Mouse (Mus musculus) heart, adult 2 months (tissue): ENCODE data around the gene Endou. TPM values are rescaled to one million over a fixed set of nuclear protein-coding genes. Genes with fewer than 3 reads are reported as not detected.

Experiments used
- DNase-seq, 2 experiments: peaks; one replicate each; pipeline ENCODE4 v3.0.0; 2021
- H3K27ac ChIP-seq: fragments of 200-600 bp; 2 replicates; pipeline ENCODE4 v1.8.1; 2022
- H3K27me3 ChIP-seq: fragments of 200-500 bp; 2 replicates; pipeline ENCODE4 v1.6.1; 2012; ENCODE audit warnings: mild to moderate bottlenecking, low read length, inconsistent platforms, mixed read lengths; ENCODE audit not compliant: control insufficient read depth, insufficient read depth
- H3K36me3 ChIP-seq: fragments of 200-500 bp; 2 replicates; pipeline ENCODE4 v1.6.1; 2012; ENCODE audit warnings: low read length, inconsistent platforms; ENCODE audit not compliant: control insufficient read depth, insufficient read depth
- H3K4me1 ChIP-seq: fragments of 200-500 bp; 2 replicates; pipeline ENCODE4 v1.6.1; 2011; ENCODE audit warnings: low read length; ENCODE audit not compliant: control insufficient read depth, insufficient read depth
- H3K4me3 ChIP-seq: fragments of 200-600 bp; 2 replicates; pipeline ENCODE4 v1.8.1; 2022
- H3K79me2 ChIP-seq: fragments of 200-500 bp; replicated peaks from 2 replicates; pipeline ENCODE4 v1.6.1; 2012; ENCODE audit warnings: mild to moderate bottlenecking, inconsistent platforms, low read length, moderate library complexity, mixed read lengths; ENCODE audit not compliant: control insufficient read depth, insufficient read depth
- H3K9ac ChIP-seq: fragments of 200-500 bp; 2 replicates; pipeline ENCODE4 v1.6.1; 2012; ENCODE audit warnings: low read depth, mild to moderate bottlenecking, control low read depth, inconsistent platforms, low read length, mixed read lengths
- CTCF ChIP-seq: fragments of 200-600 bp; IDR thresholded peaks from 2 replicates; pipeline ENCODE4 v1.8.1; 2022; ENCODE audit warnings: antibody characterized with exemption, mild to moderate bottlenecking, moderate library complexity
- EP300 ChIP-seq: fragments of 200-500 bp; IDR thresholded peaks from 2 replicates; pipeline ENCODE4 v1.6.1; 2011; ENCODE audit warnings: low read depth, low read length, control low read depth; ENCODE audit not compliant: insufficient read depth
- POLR2A ChIP-seq: fragments of 200-500 bp; IDR thresholded peaks from 2 replicates; pipeline ENCODE4 v1.6.1; 2011; ENCODE audit warnings: mild to moderate bottlenecking, low read depth, low read length, control low read depth; ENCODE audit not compliant: insufficient read depth
- WGBS: fragments of 180-500 bp; shearing (Covaris S2); methylation state at CpG from one replicate; pipeline ENCODE4 v1.1.7; 2018; 5-methylcytosine and 5-hydroxymethylcytosine counted together
- intact Hi-C: fragments of 180-260 bp; cut with DNase I; formaldehyde crosslinking; loops from one replicate; pipeline ENCODE4 v1.15.1; 2025
- polyA plus RNA-seq: library from polyadenylated mRNA; depleted of rRNA; stranded (reverse); fragments of >200 nt; gene quantifications from 2 replicates; pipeline ENCODE4 v1.2.3, GENCODE M21; 2012
- total RNA-seq, 2 experiments: library from RNA; stranded (reverse); gene quantifications; 2 replicates each; pipeline ENCODE4 v1.2.3; 2021

Gene Endou
- total and polyA plus RNA-seq, 3 experiments, result 1.1 to 2.4 (median 1.2) TPM

- peak overlapping the region; percentile 59 for H3K27ac ChIP-seq
Measured at GRCm38 (mm10) chr15:97752491-97752890, 21.4 kb upstream of the Endou start.

GRCm38 (mm10) chr15:97751676-97752075 is 20.5 kb upstream of the Endou start:
- TF ChIP-seq POLR2A, result no peak; the same call in 1 of the 2 replicates
- peak; percentile 68; the same call in 1 of the 2 replicates for TF ChIP-seq EP300
- TF ChIP-seq CTCF, result peak; percentile 67
- H3K4me3 ChIP-seq, result no peak overlapping the region
- peaks cover 13% of the 10 kb centered on the region for H3K36me3 ChIP-seq
- H3K9ac ChIP-seq, result no peak overlapping the region
- 43% methylated on average over 2 of the region's 2 CpGs for WGBS
- no peaks in the 10 kb centered on the region for H3K79me2 ChIP-seq
- intact Hi-C loops, result loop anchor here (2.0 kb wide), 1 partner anchor 25 kb away; no protein-coding TSS in a partner anchor
- DNase-seq, result no peak
- H3K27ac ChIP-seq, result peak overlapping the region; percentile 59; the same call in 1 of the 2 replicates
- H3K27me3 ChIP-seq, result no peaks in the 10 kb centered on the region
- H3K4me1 ChIP-seq, result peaks cover 11% of the 10 kb centered on the region

More at GRCm38 (mm10) chr15:97752491-97752890, 21.4 kb upstream of the Endou start:
- TF ChIP-seq EP300 (no peak), CTCF (no peak), POLR2A (no peak)
- no peaks in the 10 kb centered on the region for H3K27me3 ChIP-seq
- H3K79me2 ChIP-seq, result no peaks in the 10 kb centered on the region
- no peak for DNase-seq
- no peak overlapping the region for H3K9ac ChIP-seq
- H3K36me3 ChIP-seq, result peaks cover 13% of the 10 kb centered on the region
- H3K4me3 ChIP-seq, result no peak overlapping the region
- WGBS, result 91% methylated on average over 5 of the region's 5 CpGs
- intact Hi-C loops, result no loop called here
- H3K4me1 ChIP-seq, result peaks cover 10% of the 10 kb centered on the region

- H3K27me3 ChIP-seq, result no peaks in the 10 kb centered on the region
- intact Hi-C loops, result loop anchor here (2.0 kb wide), 1 partner anchor 26 kb away; no protein-coding TSS in a partner anchor
- no peak overlapping the region for H3K4me3 ChIP-seq
- H3K4me1 ChIP-seq, result peaks cover 14% of the 10 kb centered on the region
- H3K36me3 ChIP-seq, result peaks cover 13% of the 10 kb centered on the region
- TF ChIP-seq CTCF, result no peak
- no peak for TF ChIP-seq EP300
- TF ChIP-seq POLR2A, result no peak
- peak overlapping the region; percentile 26; the same call in 1 of the 2 replicates for H3K27ac ChIP-seq
- WGBS, result 12% methylated on average over 12 of the region's 12 CpGs
- DNase-seq, result peak; percentile 69 to 73
- no peak overlapping the region for H3K9ac ChIP-seq
- no peaks in the 10 kb centered on the region for H3K79me2 ChIP-seq
Measured at GRCm38 (mm10) chr15:97750697-97751096, 19.6 kb upstream of the Endou start.

- 87% methylated on average over 13 of the region's 13 CpGs for WGBS
- Histone ChIP-seq H3K27me3 (no peaks in the 10 kb centered on the region), H3K4me1 (peaks cover 20% of the 10 kb centered on the region), H3K79me2 (no peaks in the 10 kb centered on the region), H3K27ac (no peak overlapping the region), H3K36me3 (peaks cover 13% of the 10 kb centered on the region), H3K4me3 (no peak overlapping the region), H3K9ac (no peak overlapping the region)
- no peak for DNase-seq
- intact Hi-C loops, result loop anchor here (2.0 kb wide), 1 partner anchor 27 kb away; no protein-coding TSS in a partner anchor
- TF ChIP-seq EP300, result no peak
- no peak for TF ChIP-seq POLR2A
- TF ChIP-seq CTCF, result no peak
Measured at GRCm38 (mm10) chr15:97749841-97750240, 18.7 kb upstream of the Endou start.

GRCm38 (mm10) chr15:97749397-97749796 is 18.3 kb upstream of the Endou start:
- no peak overlapping the region for H3K4me3 ChIP-seq
- H3K27me3 ChIP-seq, result no peaks in the 10 kb centered on the region
- H3K4me1 ChIP-seq, result peaks cover 20% of the 10 kb centered on the region
- no peak for DNase-seq
- WGBS, result 94% methylated on average over 9 of the region's 9 CpGs
- H3K79me2 ChIP-seq, result no peaks in the 10 kb centered on the region
- H3K36me3 ChIP-seq, result peaks cover 12% of the 10 kb centered on the region
- TF ChIP-seq CTCF (no peak), POLR2A (no peak), EP300 (no peak)
- H3K27ac ChIP-seq, result no peak overlapping the region
- intact Hi-C loops, result no loop called here
- no peak overlapping the region for H3K9ac ChIP-seq

- no peak for DNase-seq
- H3K27me3 ChIP-seq, result no peaks in the 10 kb centered on the region
- intact Hi-C loops, result no loop called here
- H3K79me2 ChIP-seq, result no peaks in the 10 kb centered on the region
- WGBS, result 84% methylated on average over 4 of the region's 4 CpGs
- no peak for TF ChIP-seq POLR2A
- TF ChIP-seq CTCF, result no peak
- no peak for TF ChIP-seq EP300
- H3K4me3 ChIP-seq, result no peak overlapping the region
- H3K4me1 ChIP-seq, result peaks cover 16% of the 10 kb centered on the region
- no peak overlapping the region for H3K27ac ChIP-seq
- peaks cover 12% of the 10 kb centered on the region for H3K36me3 ChIP-seq
- no peak overlapping the region for H3K9ac ChIP-seq
Measured at GRCm38 (mm10) chr15:97748964-97749363, 17.8 kb upstream of the Endou start.
